Mouse (Mus musculus) left cerebral cortex, postnatal 10 days (tissue): ENCODE data around the gene Lamp1. TPM values are rescaled to one million over a fixed set of nuclear protein-coding genes. Genes with fewer than 3 reads are reported as not detected.

Experiments used
- DNase-seq, 2 experiments: peaks; one replicate each; pipeline ENCODE4 v3.0.0; 2021 to 2022; ENCODE audit warnings: low spot score in 2 of 2, mixed read lengths in 1 of 2; ENCODE audit errors: extremely low spot score in 1 of 2
- intact Hi-C: fragments of 180-260 bp; cut with DNase I; formaldehyde crosslinking; loops from one replicate; pipeline ENCODE4 v1.15.1; 2025
- total RNA-seq, 2 experiments: library from RNA; stranded (reverse); gene quantifications; 2 replicates each; pipeline ENCODE4 v1.2.3; 2021

Lamp1 gene
- total RNA-seq, 2 experiments from 2014 or later = 300 to 304 TPM

GRCm38 (mm10) chr8:13188857-13189256, 29.9 kb downstream of the Lamp1 start:
- intact Hi-C loops = no loop called here
- DNase-seq = no peak

DNA sequence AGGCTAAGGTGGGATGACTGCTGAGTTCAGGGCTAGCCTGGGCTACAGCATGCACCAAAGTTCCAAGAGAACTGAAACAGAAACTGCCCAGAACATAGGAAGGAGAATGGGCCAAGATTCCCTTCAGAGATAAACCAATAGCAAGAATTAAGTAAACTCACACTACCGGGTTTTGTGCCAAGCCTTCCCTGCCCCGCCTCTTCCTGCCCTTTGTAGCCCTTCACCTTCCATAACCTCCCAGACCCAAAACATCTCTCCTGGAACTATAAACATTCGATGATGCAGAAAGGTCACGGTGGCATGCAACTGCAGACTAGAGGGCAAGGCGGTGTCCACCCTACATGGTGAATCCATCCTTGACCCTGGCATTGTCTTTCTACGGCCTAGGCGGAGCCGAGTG, 31.3 kb downstream of the Lamp1 start:
- no peak for DNase-seq
- intact Hi-C loops = no loop called here

DNA sequence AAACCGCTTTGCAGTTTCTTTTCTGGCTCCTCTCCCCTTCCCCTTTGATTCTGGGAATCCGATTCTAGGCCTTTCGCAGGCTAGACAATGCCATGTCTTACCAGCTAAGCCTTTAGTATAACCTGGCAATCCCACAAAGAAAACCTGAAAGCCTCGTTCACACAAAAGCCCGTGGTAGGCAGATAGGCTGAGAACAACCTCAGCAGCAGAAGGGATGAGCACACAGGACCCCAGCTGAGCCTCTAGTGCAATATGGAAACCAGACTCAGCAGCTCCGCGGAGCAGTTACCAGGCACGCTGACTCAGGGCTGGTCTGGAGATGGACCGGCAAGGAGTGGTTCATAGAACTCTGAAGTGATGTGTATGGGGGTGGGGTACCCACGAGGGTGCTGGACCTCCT, 35.9 kb downstream of the Lamp1 start:
- DNase-seq = no peak
- intact Hi-C loops = no loop called here

- intact Hi-C loops = no loop called here
- no peak for DNase-seq
Observed at GRCm38 (mm10) chr8:13197493-13197892, 38.5 kb downstream of the Lamp1 start.

DNA sequence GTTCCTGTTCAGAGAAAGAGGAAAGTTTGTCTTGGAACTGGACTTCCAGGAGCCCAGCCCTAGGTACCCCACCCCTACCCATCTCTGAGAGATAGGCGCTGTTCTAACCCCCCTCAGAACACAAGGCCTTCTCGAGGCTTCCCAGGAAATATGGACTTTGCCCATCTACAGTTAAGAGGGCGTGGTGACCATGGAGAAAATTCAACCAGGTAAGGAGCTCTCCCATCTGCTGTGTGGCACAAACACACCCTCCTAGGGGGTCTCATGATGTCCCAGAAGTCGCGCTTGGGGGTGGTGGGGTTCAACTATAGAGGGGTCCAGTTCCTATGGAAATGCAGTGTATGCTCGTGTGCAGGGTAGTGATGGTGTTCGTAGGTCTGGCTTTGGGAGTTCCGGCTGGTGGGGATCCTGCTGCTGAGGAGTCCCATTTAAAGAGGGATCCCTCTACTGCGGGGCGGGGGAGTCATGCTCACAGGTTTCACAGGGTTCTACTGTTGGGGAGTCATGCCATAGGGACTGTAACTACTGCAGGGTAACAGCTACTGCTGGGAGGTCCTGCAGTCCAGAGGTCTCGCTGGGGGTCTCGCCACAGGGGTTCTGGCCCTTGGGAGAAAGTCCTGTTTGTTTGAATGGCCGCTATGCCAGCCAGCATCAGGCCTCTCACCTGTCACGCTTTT, 40.6 kb downstream of the Lamp1 start:
- intact Hi-C loops = no loop called here

DNA sequence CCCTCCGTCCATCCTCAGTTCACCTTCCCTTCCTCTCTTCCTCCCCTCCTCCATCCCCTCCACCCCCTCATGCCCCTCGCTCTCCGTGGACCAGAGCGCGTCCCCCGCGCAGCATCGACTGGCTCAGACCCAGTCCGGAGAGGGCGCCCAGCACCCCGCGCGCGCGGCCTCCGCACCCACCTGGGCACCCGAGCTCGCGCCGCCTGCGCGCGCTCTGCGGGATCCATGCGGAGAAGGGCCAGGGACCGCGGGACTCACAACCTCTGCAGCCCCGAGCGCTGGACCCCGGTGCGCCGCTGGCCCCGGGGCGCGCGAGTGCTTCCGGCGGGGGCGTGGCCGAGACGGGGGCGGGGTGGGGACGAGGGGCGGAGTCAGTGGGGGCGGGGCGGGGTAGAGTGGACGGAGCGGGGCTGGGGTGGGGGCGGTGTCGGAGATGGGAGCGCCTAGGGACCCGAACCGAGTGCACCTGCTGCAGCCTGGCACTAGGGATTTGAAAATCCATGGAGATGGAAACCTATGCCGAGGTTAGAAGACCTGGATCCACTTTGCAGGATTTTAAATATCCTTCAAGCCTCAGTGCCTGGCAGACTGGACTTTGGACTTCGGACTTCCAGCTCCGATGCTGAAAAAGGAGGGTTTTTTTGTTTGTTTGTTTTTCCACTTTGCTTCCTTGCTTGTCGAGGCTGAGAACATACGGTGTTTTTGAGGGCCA, 41.5 kb downstream of the Lamp1 start, which contains the start of gene Grtp1:
Gene Grtp1 (minus strand): TSS at position 320 of the 712 bp plus-strand sequence.
- peak in 1 of 2 experiments; percentile 74 for DNase-seq
- intact Hi-C loops = no loop called here

More for the DNA sequence above, 40.6 kb downstream of the Lamp1 start:
- DNase-seq = no peak

DNA sequence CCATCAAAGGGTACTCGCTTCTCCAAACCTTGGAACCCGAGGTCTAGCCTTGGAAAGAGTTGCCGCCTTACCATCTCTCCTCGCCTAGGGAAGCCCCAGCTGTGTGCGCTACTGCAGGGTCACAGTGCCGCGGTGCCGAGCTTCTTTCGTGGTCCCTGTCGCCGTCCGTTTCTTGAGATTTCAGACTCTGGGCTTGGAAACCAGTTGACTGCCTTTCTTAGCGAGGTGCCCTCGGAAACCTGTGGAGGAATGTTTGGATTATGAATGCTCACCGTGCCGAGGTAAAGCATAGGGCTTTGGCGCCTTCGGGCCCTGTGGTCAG, 42.0 kb downstream of the Lamp1 start:
- intact Hi-C loops = no loop called here
- no peak for DNase-seq

- intact Hi-C loops = no loop called here
- DNase-seq = no peak
Observed at GRCm38 (mm10) chr8:13202041-13202440, 43.1 kb downstream of the Lamp1 start.

- intact Hi-C loops = no loop called here
- DNase-seq = no peak
Observed at GRCm38 (mm10) chr8:13202806-13203205, 43.8 kb downstream of the Lamp1 start.

DNA sequence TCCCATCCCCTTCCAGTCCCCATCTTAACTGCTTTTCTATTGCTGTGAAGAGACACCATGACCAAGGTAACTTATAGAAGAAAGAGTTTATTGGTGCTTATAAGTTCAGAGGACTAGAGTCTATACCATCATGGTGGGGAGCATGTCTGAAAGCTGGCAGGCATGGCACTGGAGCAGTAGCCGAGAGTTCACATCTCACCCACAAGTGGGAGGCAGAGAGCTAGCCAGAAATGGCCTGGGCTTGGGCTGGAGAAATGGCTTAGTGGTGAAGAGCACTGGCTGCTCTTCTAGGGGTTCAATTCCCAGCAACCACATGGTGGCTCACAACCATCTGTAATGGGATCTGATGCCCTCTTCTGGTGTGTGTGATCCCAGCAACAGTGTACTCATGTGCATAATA, 44.5 kb downstream of the Lamp1 start:
- DNase-seq = no peak
- intact Hi-C loops = no loop called here

DNA sequence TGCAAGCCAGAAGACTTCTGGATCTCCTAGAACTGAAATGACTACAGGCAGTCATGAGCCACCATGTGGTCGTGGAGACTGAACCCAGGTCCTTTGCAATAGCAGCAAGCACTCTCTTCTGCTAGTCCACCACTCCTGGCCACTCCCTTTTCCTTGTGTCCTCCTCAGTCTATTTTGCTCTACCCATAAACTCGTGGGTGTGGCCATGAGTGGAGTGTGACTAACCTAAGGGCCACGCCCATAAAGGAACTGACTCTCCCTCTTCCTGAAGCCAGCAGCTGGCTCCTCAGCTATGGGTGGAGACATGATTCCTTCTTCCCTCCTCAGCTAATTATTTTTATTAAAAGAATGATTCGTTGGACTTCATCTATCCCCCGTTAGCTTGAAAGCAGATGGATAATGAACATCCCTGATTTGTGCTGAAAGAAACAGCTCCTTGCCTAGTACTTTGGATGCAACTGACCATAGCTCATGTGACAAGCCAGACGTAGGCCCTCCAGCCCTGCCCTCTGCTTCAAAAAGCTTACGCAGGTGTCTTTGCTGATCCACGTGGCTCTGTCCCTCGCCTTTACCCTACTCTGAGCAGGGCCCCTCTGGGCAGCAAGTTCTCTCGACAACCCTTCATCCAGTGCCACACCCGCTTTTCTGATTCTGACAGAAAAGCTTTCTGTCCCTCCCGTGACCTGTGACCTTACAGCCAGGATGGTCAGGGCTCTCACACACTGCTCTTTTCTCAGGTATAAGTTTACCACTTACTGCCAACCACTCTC, 45.6 kb downstream of the Lamp1 start:
- DNase-seq = no peak
- intact Hi-C loops = no loop called here

- intact Hi-C loops = no loop called here
- no peak for DNase-seq
Observed at GRCm38 (mm10) chr8:13205311-13205710, 46.4 kb downstream of the Lamp1 start.

DNA sequence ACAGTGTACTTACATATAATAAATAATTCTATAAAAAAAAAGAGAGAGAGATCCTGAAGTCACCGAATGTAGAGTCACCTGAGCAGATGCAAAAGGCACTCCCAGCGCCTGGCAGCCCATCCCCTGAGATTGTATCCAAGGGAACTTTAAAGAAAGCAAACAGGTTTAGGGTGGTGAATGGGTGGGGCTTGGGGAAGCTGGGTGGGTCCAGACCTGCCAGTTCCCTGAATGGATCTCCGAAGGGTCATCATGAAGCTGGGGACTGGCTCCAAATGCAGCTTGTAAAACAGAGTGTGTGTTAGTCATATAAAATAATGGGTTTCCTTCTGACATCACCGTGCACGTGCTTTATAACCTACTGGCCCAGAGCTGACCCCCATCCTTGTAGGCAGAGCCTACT, 47.3 kb downstream of the Lamp1 start:
- intact Hi-C loops = no loop called here
- DNase-seq = no peak

GRCm38 (mm10) chr8:13208627-13209355, 49.8 kb downstream of the Lamp1 start:
- intact Hi-C loops = no loop called here
- no peak for DNase-seq

DNA sequence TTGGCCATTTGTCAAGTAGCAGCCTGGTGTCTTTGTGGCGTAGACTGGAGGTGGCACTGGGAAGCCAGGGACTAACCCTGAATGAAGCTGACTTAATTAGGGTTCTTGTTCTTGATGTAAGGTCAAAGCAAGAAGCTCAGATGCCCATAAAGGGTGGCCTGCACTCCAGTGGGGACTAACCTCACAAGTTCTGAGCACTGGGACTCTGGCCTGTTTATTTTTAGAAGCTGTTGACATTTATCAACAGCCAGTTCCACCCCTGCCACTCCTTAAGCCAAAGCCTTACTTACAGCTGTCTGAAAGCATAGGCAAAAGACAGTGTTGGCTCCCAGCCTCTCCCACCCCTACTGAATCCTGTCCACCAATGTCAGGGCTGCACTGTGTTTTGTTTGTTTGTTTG, 50.8 kb downstream of the Lamp1 start:
- intact Hi-C loops = loop anchor here (5.0 kb wide), 1 partner anchor 52 kb away; the partner anchor contains the start of gene Lamp1
- DNase-seq = no peak

DNA sequence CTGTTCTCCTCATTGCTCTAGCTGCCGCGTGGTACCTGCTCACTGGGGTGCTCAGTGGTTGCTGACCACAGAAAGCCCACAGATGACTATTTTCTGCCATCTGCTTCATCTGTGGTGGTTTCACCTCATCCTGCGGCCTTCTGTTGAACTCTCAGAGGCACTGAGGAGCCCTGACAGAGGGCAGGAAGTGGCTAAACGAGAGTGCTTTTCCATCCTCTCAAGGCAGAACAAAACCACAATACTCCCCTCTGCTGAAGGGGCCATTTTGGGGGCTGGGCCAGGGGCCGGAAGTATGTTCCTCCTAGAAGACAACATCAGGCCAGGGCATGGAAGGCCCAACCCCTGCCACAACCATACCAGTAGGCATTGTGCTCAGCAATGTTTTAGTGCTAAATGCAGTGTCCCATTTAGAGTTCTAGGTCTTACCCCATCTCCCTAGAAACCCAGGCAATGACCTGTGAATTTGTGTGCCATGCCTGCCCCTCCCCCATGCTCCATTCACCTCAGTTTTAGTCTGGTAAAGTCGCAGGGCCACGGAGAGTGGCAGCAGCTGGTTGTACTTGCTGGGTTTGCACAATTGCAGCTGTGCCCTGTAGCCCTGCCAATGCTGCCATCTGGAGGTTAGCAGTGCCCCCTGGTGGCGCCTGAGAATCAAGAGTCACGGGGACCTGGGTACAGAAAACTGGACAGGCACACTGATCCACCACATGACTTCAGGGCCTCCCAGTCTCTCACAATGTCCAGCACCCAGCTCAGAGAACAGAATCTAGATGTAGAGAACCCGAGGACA, 54.7 kb downstream of the Lamp1 start:
- intact Hi-C loops = loop anchor here (5.0 kb wide), 1 partner anchor 56 kb away; the partner anchor contains the start of gene Lamp1
- DNase-seq = peak; percentile 79 to 89

GRCm38 (mm10) chr8:13216386-13216785, 57.4 kb downstream of the Lamp1 start:
- intact Hi-C loops = no loop called here
- DNase-seq = no peak

GRCm38 (mm10) chr8:13217093-13217492, 58.1 kb downstream of the Lamp1 start:
- intact Hi-C loops = no loop called here
- no peak for DNase-seq
